Mouse (Mus musculus): Measurements from ENCODE around the gene Sgms1. TPM values are rescaled to one million over a fixed set of nuclear protein-coding genes. Genes with fewer than 3 reads are reported as not detected.

Gene Sgms1
- polyA plus RNA-seq, 1 experiment from 2014 or later, result 50.8 TPM

DNA sequence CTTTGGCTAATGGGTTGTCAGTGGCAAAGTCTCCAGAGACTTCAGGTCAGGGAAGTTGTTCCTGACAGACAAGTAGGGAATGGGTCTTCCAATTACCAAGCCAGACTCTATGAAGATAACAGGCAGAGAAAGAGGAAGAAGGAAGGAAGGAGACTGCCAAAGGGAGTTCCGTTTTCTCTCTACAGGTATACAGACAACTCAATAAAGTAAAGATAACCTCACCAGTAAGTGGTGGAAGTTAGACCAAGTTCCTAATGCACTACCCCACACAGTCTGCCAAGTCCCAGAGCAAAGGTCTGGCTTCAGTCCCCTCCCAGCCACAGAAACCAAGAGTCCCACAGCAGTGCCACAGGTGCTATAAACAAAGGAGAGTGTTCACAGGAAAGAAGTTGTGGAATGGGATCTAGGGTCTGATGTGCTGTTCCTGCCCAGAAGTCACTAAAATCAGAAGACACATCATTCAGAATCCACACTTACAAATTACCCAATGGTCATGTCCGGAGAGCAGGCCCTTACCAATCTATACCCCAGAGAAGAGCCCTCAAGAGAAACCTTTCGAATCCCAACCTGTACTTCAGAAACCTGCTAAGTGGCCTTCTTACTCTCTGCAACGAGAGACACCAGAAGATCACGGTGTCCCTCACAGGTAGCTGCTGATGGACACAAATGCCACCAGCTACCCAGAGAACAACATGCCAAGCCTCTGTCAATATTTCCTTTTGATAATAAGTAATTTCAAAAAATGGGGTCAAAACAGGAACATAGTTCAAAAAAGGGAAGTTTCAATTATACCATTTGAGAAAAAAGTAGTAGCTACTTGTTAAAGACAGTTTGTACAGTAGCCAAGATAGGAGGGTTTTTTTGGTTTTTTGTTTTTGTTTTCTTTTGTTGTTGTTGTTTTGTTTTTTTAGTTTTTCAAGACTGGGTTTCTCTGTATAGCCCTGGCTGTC is 140.1 kb downstream of the Sgms1 start:
- Histone ChIP-seq H3K9me3 (ENCODE audit: control insufficient read depth, low read length) (no peaks in the 10 kb centered on the region), H3K4me3 (ENCODE audit: low read length) (no peak overlapping the region), H3K36me3 (ENCODE audit: control insufficient read depth, insufficient read depth, low read length) (no peaks in the 10 kb centered on the region), H3K4me1 (ENCODE audit: control insufficient read depth, insufficient read depth, low read length) (no peaks in the 10 kb centered on the region; the same call in 1 of the 2 replicates), H3K9ac (ENCODE audit: low read depth, low read length) (no peak overlapping the region), H3K27me3 (ENCODE audit: control insufficient read depth, insufficient read depth, low read length) (no peaks in the 10 kb centered on the region), H3K4me2 (replicated peaks; ENCODE audit: low read depth, low read length) (no peak overlapping the region), H3K27ac (ENCODE audit: low read depth, low read length) (no peak overlapping the region)
- 91% methylated on average over 5 of the region's 5 CpGs for WGBS
- ATAC-seq (ENCODE audit: low FRiP score, low TSS enrichment), result no peak

DNA sequence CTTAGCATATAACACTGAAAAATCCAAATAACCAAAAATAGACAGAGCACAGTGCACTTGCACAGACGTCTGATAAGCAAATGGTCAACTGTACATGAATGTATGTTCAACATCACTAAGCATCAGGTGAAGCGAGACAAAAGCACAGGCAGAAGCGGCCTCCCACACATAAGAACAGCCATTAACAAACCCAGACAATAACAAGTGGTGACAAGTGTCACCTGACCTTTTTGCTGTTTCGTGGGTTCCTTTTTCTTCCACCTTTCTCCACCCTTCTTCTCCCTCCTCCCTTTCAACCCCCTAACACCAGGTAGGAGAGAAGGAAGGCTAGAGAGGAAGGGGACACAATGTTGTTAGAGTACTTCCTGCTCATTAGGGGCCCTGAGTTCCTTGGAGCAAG is 144.6 kb downstream of the Sgms1 start:
- no peak overlapping the region for H3K27ac ChIP-seq (ENCODE audit: low read depth, low read length)
- no peak overlapping the region for H3K4me2 ChIP-seq (replicated peaks; ENCODE audit: low read depth, low read length)
- peaks cover 4% of the 10 kb centered on the region; the same call in 1 of the 2 replicates for H3K4me1 ChIP-seq (ENCODE audit: control insufficient read depth, insufficient read depth, low read length)
- H3K9me3 ChIP-seq (ENCODE audit: control insufficient read depth, low read length), result no peaks in the 10 kb centered on the region
- 43% methylated on average over 4 of the region's 4 CpGs for WGBS
- no peaks in the 10 kb centered on the region for H3K36me3 ChIP-seq (ENCODE audit: control insufficient read depth, insufficient read depth, low read length)
- no peak for ATAC-seq (ENCODE audit: low FRiP score, low TSS enrichment)
- no peaks in the 10 kb centered on the region for H3K27me3 ChIP-seq (ENCODE audit: control insufficient read depth, insufficient read depth, low read length)
- no peak overlapping the region for H3K9ac ChIP-seq (ENCODE audit: low read depth, low read length)
- no peak overlapping the region for H3K4me3 ChIP-seq (ENCODE audit: low read length)

DNA sequence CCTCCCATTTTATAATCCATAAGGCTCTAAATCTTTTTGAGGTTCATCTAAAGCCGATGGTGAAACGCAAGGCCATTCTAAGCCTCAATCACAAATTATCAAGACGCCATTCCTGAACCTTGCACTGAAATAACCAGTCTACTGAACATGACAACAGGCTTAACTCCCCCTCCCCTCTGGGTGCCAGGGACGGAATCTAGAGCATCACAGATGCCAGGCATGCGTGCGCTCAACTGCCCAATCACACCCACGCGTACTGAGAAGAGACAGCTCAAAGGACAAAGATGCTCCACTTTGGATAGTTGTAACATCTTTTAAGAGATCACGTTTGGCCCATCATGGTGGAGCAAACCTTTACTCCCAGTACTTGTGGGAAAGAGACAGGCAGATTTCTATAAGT is 146.3 kb downstream of the Sgms1 start:
- Histone ChIP-seq H3K36me3 (ENCODE audit: control insufficient read depth, insufficient read depth, low read length) (no peaks in the 10 kb centered on the region), H3K4me1 (ENCODE audit: control insufficient read depth, insufficient read depth, low read length) (peaks cover 13% of the 10 kb centered on the region), H3K27me3 (ENCODE audit: control insufficient read depth, insufficient read depth, low read length) (no peaks in the 10 kb centered on the region), H3K4me3 (ENCODE audit: low read length) (no peak overlapping the region), H3K9ac (ENCODE audit: low read depth, low read length) (no peak overlapping the region), H3K27ac (ENCODE audit: low read depth, low read length) (no peak overlapping the region), H3K4me2 (replicated peaks; ENCODE audit: low read depth, low read length) (no peak overlapping the region), H3K9me3 (ENCODE audit: control insufficient read depth, low read length) (no peaks in the 10 kb centered on the region)
- 87% methylated on average over 9 of the region's 9 CpGs for WGBS
- no peak for ATAC-seq (ENCODE audit: low FRiP score, low TSS enrichment)

DNA sequence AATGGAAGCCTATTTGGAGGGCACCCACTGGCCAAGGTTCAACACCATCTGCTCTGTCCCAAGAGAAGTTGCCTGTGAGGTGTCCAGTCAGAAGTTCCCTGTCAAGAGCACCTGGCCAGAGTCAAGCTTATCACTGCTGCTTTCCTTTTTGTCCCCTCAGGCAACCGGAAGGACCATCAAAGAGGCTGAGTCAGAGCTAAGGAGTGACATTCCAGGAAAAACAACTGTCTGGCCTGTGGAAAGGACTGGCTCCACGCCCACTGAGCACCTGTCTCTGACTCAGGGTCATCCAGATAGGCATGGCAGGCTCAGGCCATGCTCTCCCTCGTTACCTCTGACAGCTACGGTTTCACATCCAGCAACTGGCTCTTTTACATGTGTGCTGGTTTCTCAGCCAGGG is 147.4 kb downstream of the Sgms1 start:
- Histone ChIP-seq H3K9ac (ENCODE audit: low read depth, low read length) (no peak overlapping the region), H3K9me3 (ENCODE audit: control insufficient read depth, low read length) (no peaks in the 10 kb centered on the region), H3K36me3 (ENCODE audit: control insufficient read depth, insufficient read depth, low read length) (no peaks in the 10 kb centered on the region), H3K4me1 (ENCODE audit: control insufficient read depth, insufficient read depth, low read length) (peaks cover 19% of the 10 kb centered on the region), H3K27me3 (ENCODE audit: control insufficient read depth, insufficient read depth, low read length) (no peaks in the 10 kb centered on the region), H3K4me2 (replicated peaks; ENCODE audit: low read depth, low read length) (no peak overlapping the region), H3K27ac (ENCODE audit: low read depth, low read length) (no peak overlapping the region), H3K4me3 (ENCODE audit: low read length) (no peak overlapping the region)
- ATAC-seq (ENCODE audit: low FRiP score, low TSS enrichment), result no peak
- 31% methylated on average over 4 of the region's 4 CpGs for WGBS

DNA sequence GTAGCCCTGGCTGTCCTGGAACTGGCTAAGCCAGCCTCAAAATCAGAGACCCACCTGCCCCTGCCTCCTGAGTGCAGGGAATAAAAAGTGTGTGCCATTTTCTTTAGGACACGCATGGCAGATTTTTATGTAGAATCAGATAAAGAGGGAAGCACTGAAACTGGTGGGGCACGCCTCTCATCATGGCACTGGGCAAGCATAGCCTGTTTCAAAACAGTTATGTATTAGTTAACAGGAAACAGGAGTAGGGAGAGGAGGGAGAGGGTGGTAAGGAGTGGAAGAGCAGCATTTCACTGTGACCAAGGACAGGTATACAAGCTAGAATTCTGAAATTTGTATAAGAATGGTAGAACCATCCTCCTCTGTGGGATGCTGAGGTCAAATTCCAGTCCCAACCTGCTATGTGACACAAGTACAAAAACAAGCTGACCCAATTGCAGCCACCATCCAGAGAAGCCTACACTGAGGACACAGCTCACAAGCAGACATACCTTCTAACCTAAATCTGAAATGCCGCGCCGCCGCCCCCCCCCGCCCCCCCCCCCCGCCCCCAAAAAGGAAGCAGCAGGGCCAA is 149.0 kb downstream of the Sgms1 start:
- Histone ChIP-seq H3K27me3 (ENCODE audit: control insufficient read depth, insufficient read depth, low read length) (no peaks in the 10 kb centered on the region), H3K9ac (ENCODE audit: low read depth, low read length) (no peak overlapping the region), H3K4me3 (ENCODE audit: low read length) (no peak overlapping the region), H3K36me3 (ENCODE audit: control insufficient read depth, insufficient read depth, low read length) (no peaks in the 10 kb centered on the region), H3K4me2 (replicated peaks; ENCODE audit: low read depth, low read length) (no peak overlapping the region), H3K9me3 (ENCODE audit: control insufficient read depth, low read length) (no peaks in the 10 kb centered on the region), H3K27ac (ENCODE audit: low read depth, low read length) (no peak overlapping the region), H3K4me1 (ENCODE audit: control insufficient read depth, insufficient read depth, low read length) (peaks cover 19% of the 10 kb centered on the region)
- WGBS, result 73% methylated on average over 8 of the region's 8 CpGs
- no peak for ATAC-seq (ENCODE audit: low FRiP score, low TSS enrichment)

DNA sequence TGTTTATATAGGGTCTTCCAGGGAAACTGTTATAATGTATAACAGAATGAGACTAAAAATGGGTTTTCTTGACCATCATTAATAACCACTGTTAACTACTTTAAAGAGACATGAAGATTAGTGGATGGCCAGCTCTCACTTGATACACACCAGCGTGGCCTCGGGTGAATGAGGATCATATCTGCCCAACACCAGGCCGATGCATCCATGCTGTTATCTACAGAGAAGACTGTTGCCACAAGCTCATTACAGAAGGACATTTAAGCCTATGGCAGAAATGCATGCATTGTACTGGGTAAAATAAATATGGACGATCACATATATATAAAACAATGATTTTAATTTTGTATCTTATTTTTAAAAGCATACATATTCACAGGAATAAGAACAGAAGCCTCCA is 149.6 kb downstream of the Sgms1 start:
- Histone ChIP-seq H3K9me3 (ENCODE audit: control insufficient read depth, low read length) (no peaks in the 10 kb centered on the region), H3K27me3 (ENCODE audit: control insufficient read depth, insufficient read depth, low read length) (no peaks in the 10 kb centered on the region), H3K36me3 (ENCODE audit: control insufficient read depth, insufficient read depth, low read length) (no peaks in the 10 kb centered on the region), H3K4me1 (ENCODE audit: control insufficient read depth, insufficient read depth, low read length) (peaks cover 19% of the 10 kb centered on the region), H3K4me3 (ENCODE audit: low read length) (no peak overlapping the region), H3K4me2 (replicated peaks; ENCODE audit: low read depth, low read length) (no peak overlapping the region), H3K9ac (ENCODE audit: low read depth, low read length) (no peak overlapping the region), H3K27ac (ENCODE audit: low read depth, low read length) (no peak overlapping the region)
- no peak for ATAC-seq (ENCODE audit: low FRiP score, low TSS enrichment)
- WGBS, result 95% methylated on average over 4 of the region's 4 CpGs

DNA sequence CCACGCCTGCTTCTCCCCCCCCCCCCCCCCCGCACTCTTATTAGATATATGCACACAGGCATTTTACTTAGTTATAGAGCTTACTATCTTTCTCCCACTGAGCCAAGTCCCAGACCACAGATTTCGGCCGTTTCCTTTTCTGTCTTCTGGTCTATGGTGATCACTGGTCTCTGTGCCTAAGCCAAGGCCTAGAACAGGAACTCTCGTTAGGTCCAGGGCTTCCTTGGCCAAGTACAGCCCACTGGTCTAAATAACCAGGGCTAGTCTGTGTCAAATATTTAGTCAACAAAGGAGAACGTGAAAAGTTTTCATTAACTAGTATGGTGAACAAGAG is 150.1 kb downstream of the Sgms1 start:
- no peak for ATAC-seq (ENCODE audit: low FRiP score, low TSS enrichment)
- H3K9ac ChIP-seq (ENCODE audit: low read depth, low read length), result no peak overlapping the region
- 85% methylated on average over 5 of the region's 6 CpGs for WGBS
- H3K9me3 ChIP-seq (ENCODE audit: control insufficient read depth, low read length), result no peaks in the 10 kb centered on the region
- no peak overlapping the region for H3K4me2 ChIP-seq (replicated peaks; ENCODE audit: low read depth, low read length)
- no peak overlapping the region for H3K4me3 ChIP-seq (ENCODE audit: low read length)
- H3K27ac ChIP-seq (ENCODE audit: low read depth, low read length), result no peak overlapping the region
- no peaks in the 10 kb centered on the region for H3K27me3 ChIP-seq (ENCODE audit: control insufficient read depth, insufficient read depth, low read length)
- H3K36me3 ChIP-seq (ENCODE audit: control insufficient read depth, insufficient read depth, low read length), result no peaks in the 10 kb centered on the region
- peaks cover 19% of the 10 kb centered on the region for H3K4me1 ChIP-seq (ENCODE audit: control insufficient read depth, insufficient read depth, low read length)

DNA sequence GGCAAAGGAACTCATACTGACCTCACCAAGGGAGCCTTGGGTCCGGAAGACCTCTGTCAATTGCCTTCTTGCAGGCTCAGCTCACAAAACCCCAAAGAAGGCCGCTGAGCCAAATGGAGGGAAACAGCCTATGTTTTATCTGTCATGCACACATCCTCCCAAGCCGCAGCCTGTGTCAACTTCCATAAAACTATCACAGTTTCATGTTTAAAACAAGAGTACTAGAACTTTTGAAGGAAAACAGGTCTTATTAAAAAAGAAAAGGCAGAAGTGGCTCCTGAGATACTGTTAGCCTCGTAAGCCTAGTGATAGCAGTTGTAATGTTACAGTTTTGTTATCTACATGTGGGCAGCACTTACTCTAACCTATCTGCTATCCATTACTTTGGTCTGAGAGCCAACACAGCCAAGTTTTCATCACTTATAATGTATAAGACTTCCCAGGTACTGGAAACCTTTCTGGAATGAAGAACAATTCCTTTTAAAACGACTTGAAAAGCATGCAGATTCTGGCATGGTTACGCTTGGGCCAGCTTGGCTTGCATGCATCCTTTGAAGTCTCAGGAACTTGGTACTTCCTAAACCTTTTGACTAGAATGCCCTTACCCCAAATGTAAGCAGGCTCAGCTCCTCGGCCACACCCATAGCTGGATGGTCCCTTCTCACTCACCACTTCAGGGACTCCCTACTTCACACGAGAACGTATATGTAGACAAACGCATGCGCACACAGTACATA is 150.6 kb downstream of the Sgms1 start:
- WGBS, result 71% methylated on average over 11 of the region's 11 CpGs
- H3K4me2 ChIP-seq (replicated peaks; ENCODE audit: low read depth, low read length), result no peak overlapping the region
- no peak for ATAC-seq (ENCODE audit: low FRiP score, low TSS enrichment)
- peaks cover 19% of the 10 kb centered on the region for H3K4me1 ChIP-seq (ENCODE audit: control insufficient read depth, insufficient read depth, low read length)
- H3K9me3 ChIP-seq (ENCODE audit: control insufficient read depth, low read length), result no peaks in the 10 kb centered on the region
- H3K27me3 ChIP-seq (ENCODE audit: control insufficient read depth, insufficient read depth, low read length), result no peaks in the 10 kb centered on the region
- H3K36me3 ChIP-seq (ENCODE audit: control insufficient read depth, insufficient read depth, low read length), result no peaks in the 10 kb centered on the region
- H3K27ac ChIP-seq (ENCODE audit: low read depth, low read length), result no peak overlapping the region
- H3K9ac ChIP-seq (ENCODE audit: low read depth, low read length), result no peak overlapping the region
- no peak overlapping the region for H3K4me3 ChIP-seq (ENCODE audit: low read length)

DNA sequence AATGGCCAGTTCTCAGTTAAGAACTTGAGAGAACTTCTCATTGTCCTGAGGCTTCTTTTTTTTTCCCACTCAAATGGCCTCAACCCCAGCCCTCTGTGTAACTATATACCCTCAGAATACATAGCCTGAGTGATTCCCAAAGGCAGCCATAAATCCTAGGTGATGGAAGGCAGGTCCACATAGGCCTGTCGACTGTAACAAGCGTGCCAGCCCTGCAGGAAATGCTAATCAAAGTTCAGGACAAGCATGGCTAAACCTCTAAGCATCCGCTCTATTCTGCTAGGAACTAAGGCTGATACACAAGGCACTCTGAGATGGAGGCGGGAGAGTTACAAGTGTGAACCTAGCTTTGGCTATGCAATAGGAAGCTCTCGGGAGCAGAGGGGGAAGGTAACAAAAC is 151.8 kb downstream of the Sgms1 start:
- Histone ChIP-seq H3K4me2 (replicated peaks; ENCODE audit: low read depth, low read length) (no peak overlapping the region), H3K27me3 (ENCODE audit: control insufficient read depth, insufficient read depth, low read length) (no peaks in the 10 kb centered on the region), H3K9ac (ENCODE audit: low read depth, low read length) (no peak overlapping the region), H3K27ac (ENCODE audit: low read depth, low read length) (peak overlapping the region; percentile 3; the same call in 1 of the 2 replicates), H3K36me3 (ENCODE audit: control insufficient read depth, insufficient read depth, low read length) (no peaks in the 10 kb centered on the region), H3K4me1 (ENCODE audit: control insufficient read depth, insufficient read depth, low read length) (peaks cover 19% of the 10 kb centered on the region), H3K4me3 (ENCODE audit: low read length) (no peak overlapping the region), H3K9me3 (ENCODE audit: control insufficient read depth, low read length) (no peaks in the 10 kb centered on the region)
- peak; percentile 85 for ATAC-seq (ENCODE audit: low FRiP score, low TSS enrichment)
- WGBS, result 32% methylated on average over 5 of the region's 5 CpGs
